Mouse (Mus musculus) brain, adult 10 weeks (tissue): ENCODE data around the gene Zfp946. TPM values are rescaled to one million over a fixed set of nuclear protein-coding genes. Genes with fewer than 3 reads are reported as not detected.

Source experiments
- polyA plus RNA-seq: library from polyadenylated mRNA; stranded (reverse); fragments of 350-450 nt; fragmentation: Illumina TruSeq; extraction: RNeasy Lipid Tissue Mini Kit (QIAGEN cat#74804); gene quantifications from one replicate; pipeline ENCODE4 v1.2.3, GENCODE M21; 2015; ENCODE audit warnings: low read depth, low replicate concordance

The Zfp946 gene
- polyA plus RNA-seq: 19.9 TPM

DNA sequence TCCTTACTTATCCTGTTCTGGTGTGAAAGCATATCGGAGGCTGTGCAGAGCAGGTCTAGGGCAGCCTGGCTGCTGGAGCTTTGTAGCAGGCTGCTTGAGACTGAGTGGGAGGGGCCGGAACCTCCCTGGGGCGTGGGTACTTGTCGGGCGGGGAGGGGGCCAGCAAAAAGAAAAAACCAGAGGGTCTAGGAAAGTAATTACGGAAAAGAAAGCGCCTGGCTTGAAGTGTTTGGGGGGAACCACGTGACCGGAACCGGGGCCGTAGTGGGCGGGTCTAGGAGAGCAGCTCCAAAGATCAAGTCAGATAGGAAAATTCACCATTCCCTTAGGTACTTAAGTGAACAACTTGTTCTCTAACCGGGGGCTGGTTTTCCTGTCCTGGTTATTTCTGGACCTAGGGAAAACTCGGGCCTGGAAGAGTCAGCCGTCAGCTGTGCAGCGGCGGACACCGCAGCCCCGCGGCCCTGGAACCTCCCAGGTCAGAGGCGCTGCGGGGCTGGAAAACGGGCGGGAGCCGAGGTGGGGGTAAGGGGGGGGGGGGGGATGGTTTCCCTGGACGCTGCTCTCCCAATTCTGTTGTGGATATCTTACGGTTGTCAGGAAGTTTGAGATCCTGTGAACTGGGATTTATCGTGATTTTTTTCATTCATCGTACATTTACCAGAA, at the start of gene Zfp946:
TSS of gene Zfp946 (plus strand) at position 271 of the 666 bp plus-strand sequence.

Other genes with a start within 250 kb of the Zfp946 start
- 4.9 TPM for gene Zfp994, start 198.6 kb upstream of the Zfp946 start, polyA plus RNA-seq
- 16.3 TPM for gene CT030661.1, start 109.4 kb upstream of the Zfp946 start, polyA plus RNA-seq
- gene Zfp944, start 62.8 kb upstream of the Zfp946 start, polyA plus RNA-seq: 11.5 TPM
- 14.6 TPM for gene Zfp758, start 62.8 kb upstream of the Zfp946 start, polyA plus RNA-seq
- not detected for gene Vmn2r111, start 149.3 kb downstream of the Zfp946 start, polyA plus RNA-seq
- gene Vmn2r112, start 176.7 kb downstream of the Zfp946 start, polyA plus RNA-seq: not detected